Mouse (Mus musculus): ENCODE data around the gene Gorasp1. TPM values are rescaled to one million over a fixed set of nuclear protein-coding genes. Genes with fewer than 3 reads are reported as not detected.

Gene Gorasp1
- total RNA-seq, 4 experiments from 2014 or later, result 30.5 to 35.7 (median 34.1) TPM

Other genes starting within 250 kb of the Gorasp1 start
- not detected for gene Scn10a, start 218.2 kb downstream of the Gorasp1 start, total RNA-seq (2022)
- gene Scn11a, start 112.1 kb downstream of the Gorasp1 start, total RNA-seq (2022), result not detected
- gene Wdr48, start 42.7 kb downstream of the Gorasp1 start, total RNA-seq (2022), result 10 to 100 TPM; 64.3 to 81.2 (median 74.6) TPM
- gene Ttc21a, start within 50 bp of the Gorasp1 start, total RNA-seq (2022), result 1 to 10 TPM; 1.2 to 2.8 (median 1.4) TPM
- 10 to 100 TPM; 12.1 to 24.1 (median 14.6) TPM for gene Csrnp1, start 47.1 kb upstream of the Gorasp1 start, total RNA-seq (2022)
- gene Xirp1, start 86.0 kb upstream of the Gorasp1 start, total RNA-seq (2022), result under 1 TPM; 0.06 to 0.25 (median 0.10) TPM
- gene Cx3cr1, start 132.3 kb upstream of the Gorasp1 start, total RNA-seq (2022), result 100 to 1,000 TPM in 2 of 4 experiments, 10 to 100 TPM in 2; 28.2 to 108 (median 66.4) TPM
- gene Ccr8, start 154.5 kb upstream of the Gorasp1 start, total RNA-seq (2022), result not detected
- 10 to 100 TPM; 23.5 to 31.8 (median 26.7) TPM for gene Slc25a38, start 172.8 kb upstream of the Gorasp1 start, total RNA-seq (2022)
- gene Rpsa, start 190.1 kb upstream of the Gorasp1 start, total RNA-seq (2022), result 100 to 1,000 TPM; 400 to 515 (median 436) TPM
- 100 to 1,000 TPM; 395 to 477 (median 422) TPM for gene Mobp, start 212.1 kb upstream of the Gorasp1 start, total RNA-seq (2022)